Mouse (Mus musculus) forebrain, postnatal 0 days (tissue): Measurements from ENCODE around the gene Tmtc2. TPM values are rescaled to one million over a fixed set of nuclear protein-coding genes. Genes with fewer than 3 reads are reported as not detected.

Experiments used
- ATAC-seq: fragments of 200-750 bp; cut with Nextera tagmentation; 2 replicates; pipeline ENCODE4 v1.8.0; 2017; ENCODE audit warnings: mild to moderate bottlenecking, moderate library complexity
- DNase-seq: peaks from one replicate; pipeline ENCODE4 v3.0.0-alpha.2; 2015
- H3K27ac ChIP-seq: fragments of 300-500 bp; sonication (generic); 2 replicates; pipeline ENCODE4 v1.5.1; 2014; ENCODE audit warnings: low read depth, mild to moderate bottlenecking, antibody characterized with exemption, low read length, moderate library complexity, mixed read lengths
- H3K27me3 ChIP-seq: fragments of 300-500 bp; sonication (generic); 2 replicates; pipeline ENCODE4 v1.6.1; 2014; ENCODE audit warnings: mild to moderate bottlenecking, low read length, mixed read lengths; ENCODE audit not compliant: insufficient read depth
- H3K36me3 ChIP-seq: fragments of 300-500 bp; sonication (generic); 2 replicates; pipeline ENCODE4 v1.6.1; 2014; ENCODE audit warnings: mild to moderate bottlenecking, moderate library complexity; ENCODE audit not compliant: insufficient read depth
- H3K4me1 ChIP-seq: fragments of 300-500 bp; sonication (generic); 2 replicates; pipeline ENCODE4 v1.6.1; 2014; ENCODE audit warnings: antibody characterized with exemption; ENCODE audit not compliant: insufficient read depth
- H3K4me2 ChIP-seq: fragments of 300-500 bp; sonication (generic); 2 replicates; pipeline ENCODE4 v1.6.1; 2014; ENCODE audit warnings: low read depth, mild to moderate bottlenecking, moderate library complexity
- H3K4me3 ChIP-seq: fragments of 300-500 bp; sonication (generic); 2 replicates; pipeline ENCODE4 v1.5.1; 2014; ENCODE audit warnings: low read depth, low read length, mixed read lengths
- H3K9ac ChIP-seq: fragments of 300-500 bp; sonication (generic); 2 replicates; pipeline ENCODE4 v1.6.1; 2014; ENCODE audit warnings: mild to moderate bottlenecking
- H3K9me3 ChIP-seq: fragments of 300-500 bp; sonication (generic); 2 replicates; pipeline ENCODE4 v1.6.1; 2016; ENCODE audit warnings: low read length
- CTCF ChIP-seq: sonication (generic); IDR thresholded peaks from 2 replicates; pipeline ENCODE4 v1.5.1; 2016; ENCODE audit warnings: antibody characterized with exemption, control low read depth, low read depth
- WGBS: fragments of 180-500 bp; shearing (Covaris S2); extraction: QIAGEN DNeasy Blood & Tissue Kit; methylation state at CpG from one replicate; pipeline ENCODE4 v1.1.7; 2014; 5-methylcytosine and 5-hydroxymethylcytosine counted together
- polyA plus RNA-seq: library from polyadenylated mRNA; unstranded; fragments of >200 nt; fragmentation: Nextera tagmentation; extraction: Ambion mirVana; gene quantifications from 2 replicates; pipeline ENCODE4 v1.2.1, GENCODE M21; 2015
- total RNA-seq: library from RNA; depleted of rRNA; stranded (reverse); fragments of >200 nt; gene quantifications from 2 replicates; pipeline ENCODE4 v1.2.3, GENCODE M21; 2014

The Tmtc2 gene
- total and polyA plus RNA-seq, 2 experiments from 2014 or later = 4.6 to 11.1 TPM

GRCm38 (mm10) chr10:105444309-105444708 lies 129.9 kb downstream of the Tmtc2 start:
- Histone ChIP-seq H3K9ac (no peak overlapping the region), H3K27me3 (no peaks in the 10 kb centered on the region), H3K27ac (no peak overlapping the region), H3K4me3 (no peak overlapping the region), H3K36me3 (no peaks in the 10 kb centered on the region), H3K4me1 (no peaks in the 10 kb centered on the region), H3K4me2 (no peak overlapping the region), H3K9me3 (no peaks in the 10 kb centered on the region)
- no peak for TF ChIP-seq CTCF
- ATAC-seq (no peak), DNase-seq (no peak)
- 89% methylated on average over 3 of the region's 3 CpGs for WGBS

- WGBS = 59% methylated on average over 5 of the region's 5 CpGs
- DNase-seq = no peak
- Histone ChIP-seq H3K27ac (no peak overlapping the region), H3K9me3 (no peaks in the 10 kb centered on the region), H3K9ac (no peak overlapping the region), H3K4me2 (no peak overlapping the region), H3K36me3 (no peaks in the 10 kb centered on the region), H3K27me3 (no peaks in the 10 kb centered on the region), H3K4me3 (no peak overlapping the region), H3K4me1 (no peaks in the 10 kb centered on the region)
- no peak for ATAC-seq
- no peak for TF ChIP-seq CTCF
These were observed 139.4 kb downstream of the Tmtc2 start for GRCm38 (mm10) chr10:105434879-105435278.

GRCm38 (mm10) chr10:105430885-105431284 lies 143.4 kb downstream of the Tmtc2 start:
- H3K9ac ChIP-seq = no peak overlapping the region
- H3K27me3 ChIP-seq = no peaks in the 10 kb centered on the region
- no peaks in the 10 kb centered on the region for H3K4me1 ChIP-seq
- H3K27ac ChIP-seq = no peak overlapping the region
- no peak for TF ChIP-seq CTCF
- no peak overlapping the region for H3K4me3 ChIP-seq
- no peaks in the 10 kb centered on the region for H3K9me3 ChIP-seq
- H3K4me2 ChIP-seq = no peak overlapping the region
- WGBS = 37% methylated on average over 3 of the region's 3 CpGs
- DNase-seq (no peak), ATAC-seq (no peak)
- no peaks in the 10 kb centered on the region for H3K36me3 ChIP-seq

GRCm38 (mm10) chr10:105430232-105430631 lies 144.0 kb downstream of the Tmtc2 start:
- no peak for ATAC-seq

GRCm38 (mm10) chr10:105428080-105428479 lies 146.2 kb downstream of the Tmtc2 start:
- no peak overlapping the region for H3K4me2 ChIP-seq
- no peak overlapping the region for H3K9ac ChIP-seq
- no peak for TF ChIP-seq CTCF
- H3K27ac ChIP-seq = no peak overlapping the region
- H3K36me3 ChIP-seq = no peaks in the 10 kb centered on the region
- WGBS = 62% methylated on average over 5 of the region's 5 CpGs
- no peak; the same call in 1 of the 2 replicates for ATAC-seq
- H3K9me3 ChIP-seq = no peaks in the 10 kb centered on the region
- no peak overlapping the region for H3K4me3 ChIP-seq
- H3K4me1 ChIP-seq = no peaks in the 10 kb centered on the region
- no peak for DNase-seq
- no peaks in the 10 kb centered on the region for H3K27me3 ChIP-seq

More at GRCm38 (mm10) chr10:105430232-105430631, 144.0 kb downstream of the Tmtc2 start:
- TF ChIP-seq CTCF = no peak
- Histone ChIP-seq H3K4me3 (no peak overlapping the region), H3K9ac (no peak overlapping the region), H3K4me1 (no peaks in the 10 kb centered on the region), H3K27ac (no peak overlapping the region), H3K27me3 (no peaks in the 10 kb centered on the region), H3K9me3 (no peaks in the 10 kb centered on the region), H3K36me3 (no peaks in the 10 kb centered on the region), H3K4me2 (no peak overlapping the region)
- WGBS = 79% methylated on average over 5 of the region's 5 CpGs
- DNase-seq = no peak

GRCm38 (mm10) chr10:105427625-105428024 lies 146.6 kb downstream of the Tmtc2 start:
- 54% methylated on average over 7 of the region's 7 CpGs for WGBS
- H3K4me3 ChIP-seq = no peak overlapping the region
- H3K9me3 ChIP-seq = no peaks in the 10 kb centered on the region
- DNase-seq (peak; percentile 66), ATAC-seq (peak; percentile 84)
- no peaks in the 10 kb centered on the region for H3K4me1 ChIP-seq
- H3K27me3 ChIP-seq = no peaks in the 10 kb centered on the region
- no peak overlapping the region for H3K9ac ChIP-seq
- no peak overlapping the region for H3K27ac ChIP-seq
- H3K4me2 ChIP-seq = no peak overlapping the region
- TF ChIP-seq CTCF = no peak
- H3K36me3 ChIP-seq = no peaks in the 10 kb centered on the region

GRCm38 (mm10) chr10:105425052-105425451 lies 149.2 kb downstream of the Tmtc2 start:
- DNase-seq = no peak

More at GRCm38 (mm10) chr10:105425052-105425451, 149.2 kb downstream of the Tmtc2 start:
- H3K27ac ChIP-seq = no peak overlapping the region
- ATAC-seq = no peak
- no peaks in the 10 kb centered on the region for H3K27me3 ChIP-seq
- TF ChIP-seq CTCF = no peak
- H3K4me2 ChIP-seq = no peak overlapping the region
- H3K9ac ChIP-seq = no peak overlapping the region
- H3K36me3 ChIP-seq = no peaks in the 10 kb centered on the region
- 91% methylated on average over 1 of the region's 1 CpGs for WGBS
- H3K4me1 ChIP-seq = no peaks in the 10 kb centered on the region
- H3K4me3 ChIP-seq = no peak overlapping the region
- H3K9me3 ChIP-seq = no peaks in the 10 kb centered on the region
